Mouse (Mus musculus) CD4-positive, CD25-positive, alpha-beta regulatory T cell, adult 4 months (primary cell): ENCODE results near the gene Batf3. TPM values are rescaled to one million over a fixed set of nuclear protein-coding genes. Genes with fewer than 3 reads are reported as not detected.
A peak's percentile ranks its signal among the peaks of the same experiment; 100 is the strongest.

ENCODE experiments used
- ATAC-seq: one replicate; pipeline ENCODE4 v1.8.0; 2017
- polyA plus RNA-seq, 2 experiments: library from polyadenylated mRNA; unstranded; fragments of 100-300 nt; shearing (Covaris generic); gene quantifications; one replicate each; pipeline ENCODE4 v1.2.1; 2017

The Batf3 gene
- polyA plus RNA-seq, 2 experiments from 2014 or later, result not detected

GRCm38 (mm10) chr1:191086960-191087359 is 10.7 kb upstream of the Batf3 start:
- no peak for ATAC-seq

GRCm38 (mm10) chr1:191087955-191088354 is 9.7 kb upstream of the Batf3 start:
- no peak for ATAC-seq

GRCm38 (mm10) chr1:191089355-191089754 is 8.3 kb upstream of the Batf3 start:
- no peak for ATAC-seq

GRCm38 (mm10) chr1:191092050-191092449 is 5.6 kb upstream of the Batf3 start:
- no peak for ATAC-seq

GRCm38 (mm10) chr1:191093578-191093977 is 4.1 kb upstream of the Batf3 start:
- no peak for ATAC-seq

GRCm38 (mm10) chr1:191095019-191095418 is 2.6 kb upstream of the Batf3 start:
- ATAC-seq, result no peak

GRCm38 (mm10) chr1:191096871-191097681 is 571 bp upstream of the Batf3 start:
- ATAC-seq, result peak; percentile 20

- no peak for ATAC-seq
Observed at GRCm38 (mm10) chr1:191099114-191099513, 1.5 kb downstream of the Batf3 start.

GRCm38 (mm10) chr1:191099772-191100291 is 2.2 kb downstream of the Batf3 start:
- no peak for ATAC-seq

- peak; percentile 53 for ATAC-seq
Observed at GRCm38 (mm10) chr1:191102730-191103370, 5.2 kb downstream of the Batf3 start.

- no peak for ATAC-seq
Observed at GRCm38 (mm10) chr1:191105246-191105645, 7.6 kb downstream of the Batf3 start.

GRCm38 (mm10) chr1:191107306-191107705 is 9.7 kb downstream of the Batf3 start:
- no peak for ATAC-seq

GRCm38 (mm10) chr1:191109907-191110306 is 12.3 kb downstream of the Batf3 start:
- no peak for ATAC-seq

- ATAC-seq, result peak; percentile 54
Observed at GRCm38 (mm10) chr1:191111146-191111545, 13.5 kb downstream of the Batf3 start.

GRCm38 (mm10) chr1:191114868-191115267 is 17.2 kb downstream of the Batf3 start:
- ATAC-seq, result no peak

- ATAC-seq, result no peak
Observed at GRCm38 (mm10) chr1:191115514-191116238, 18.0 kb downstream of the Batf3 start.

GRCm38 (mm10) chr1:191122744-191123143 is 25.1 kb downstream of the Batf3 start:
- no peak for ATAC-seq

- no peak for ATAC-seq
Observed at GRCm38 (mm10) chr1:191123696-191124095, 26.0 kb downstream of the Batf3 start.

- no peak for ATAC-seq
Observed at GRCm38 (mm10) chr1:191124288-191124687, 26.6 kb downstream of the Batf3 start.

- ATAC-seq, result peak; percentile 98
Observed at GRCm38 (mm10) chr1:191125811-191126638, 28.4 kb downstream of the Batf3 start.

GRCm38 (mm10) chr1:191131692-191132091 is 34.0 kb downstream of the Batf3 start:
- ATAC-seq, result no peak

- ATAC-seq, result no peak
Observed at GRCm38 (mm10) chr1:191132240-191132639, 34.6 kb downstream of the Batf3 start.
